Mouse (Mus musculus) cerebellum, adult 2 months (tissue): ENCODE measurements around the gene Efr3b.

ENCODE experiments used
- CTCF ChIP-seq: fragments of 200-500 bp; IDR thresholded peaks from 2 replicates; pipeline ENCODE4 v1.5.1; 2011; ENCODE audit warnings: low read depth, mild to moderate bottlenecking, control low read depth, low read length, moderate library complexity, borderline replicate concordance; ENCODE audit not compliant: insufficient read depth
- POLR2A ChIP-seq: fragments of 200-500 bp; IDR thresholded peaks from 2 replicates; pipeline ENCODE4 v1.6.1; 2011; ENCODE audit warnings: low read length, control low read depth, borderline replicate concordance; ENCODE audit not compliant: insufficient read depth

- TF ChIP-seq CTCF (no peak), POLR2A (no peak)
Measured at GRCm38 (mm10) chr12:3996749-3997148, 42.0 kb downstream of the Efr3b start.
